Mouse (Mus musculus) MEL (cell line): ENCODE measurements at regions not wholly inside any gene's neighbourhood (a gene's known extent, or its start where the extent isn't known, plus 50 kb on each side); places are given as distances from the start of the nearest gene placed in this dataset.

ENCODE experiments used
- BHLHE40 ChIP-seq: IDR thresholded peaks from 2 replicates; pipeline ENCODE4 v1.6.1; 2012; ENCODE audit warnings: low read depth, mild to moderate bottlenecking, inconsistent platforms, low read length, improper control_type of control experiment, borderline replicate concordance
- CTCF ChIP-seq, 3 experiments: IDR thresholded peaks in 2 of 3; conservative IDR thresholded peaks in 1 of 3; 2 replicates each; pipeline ENCODE4 v1.5.1; 2011 to 2012; ENCODE audit warnings: low read length in 3 of 3, low read depth in 2 of 3, mild to moderate bottlenecking in 2 of 3, improper control_type of control experiment in 1 of 3, inconsistent platforms in 1 of 3, mixed read lengths in 1 of 3, moderate library complexity in 1 of 3; ENCODE audit not compliant: control insufficient read depth in 1 of 3, insufficient read depth in 1 of 3, poor library complexity in 1 of 3, severe bottlenecking in 1 of 3
- JUND ChIP-seq: IDR thresholded peaks from 2 replicates; pipeline ENCODE4 v1.6.1; 2011; ENCODE audit warnings: low read depth, mild to moderate bottlenecking, improper control_type of control experiment, low read length
- MAFK ChIP-seq: IDR thresholded peaks from 2 replicates; pipeline ENCODE4 v1.6.1; 2011; ENCODE audit warnings: low read depth, mild to moderate bottlenecking, low read length, improper control_type of control experiment, borderline replicate concordance
- MYB ChIP-seq: IDR thresholded peaks from 2 replicates; pipeline ENCODE4 v1.6.1; 2011; ENCODE audit warnings: mild to moderate bottlenecking, low read depth, low read length, improper control_type of control experiment
- NELFE ChIP-seq: IDR thresholded peaks from 2 replicates; pipeline ENCODE4 v1.6.1; 2011; ENCODE audit warnings: low read depth, low read length, improper control_type of control experiment
- POLR2A ChIP-seq, 2 experiments: IDR thresholded peaks; 2 replicates each; pipeline ENCODE4 v1.6.1; 2011 to 2012; ENCODE audit warnings: low read length in 2 of 2, mild to moderate bottlenecking in 2 of 2, control low read depth in 1 of 2, improper control_type of control experiment in 1 of 2, low read depth in 1 of 2, moderate library complexity in 1 of 2; ENCODE audit not compliant: control insufficient read depth in 1 of 2, insufficient read depth in 1 of 2, poor library complexity in 1 of 2
- POLR2AphosphoS2 ChIP-seq: IDR thresholded peaks from 2 replicates; pipeline ENCODE4 v1.6.1; 2011; ENCODE audit warnings: low read length, improper control_type of control experiment
- RAD21 ChIP-seq: IDR thresholded peaks from 2 replicates; pipeline ENCODE4 v1.6.1; 2011; ENCODE audit warnings: mild to moderate bottlenecking, low read depth, low read length, improper control_type of control experiment
- TBP ChIP-seq: IDR thresholded peaks from 2 replicates; pipeline ENCODE4 v1.8.0; 2011; ENCODE audit warnings: low read depth, low read length, improper control_type of control experiment
- TCF12 ChIP-seq: IDR thresholded peaks from 2 replicates; pipeline ENCODE4 v1.6.1; 2014; ENCODE audit warnings: low read depth, mild to moderate bottlenecking, inconsistent platforms, low read length, improper control_type of control experiment, moderate library complexity

DNA sequence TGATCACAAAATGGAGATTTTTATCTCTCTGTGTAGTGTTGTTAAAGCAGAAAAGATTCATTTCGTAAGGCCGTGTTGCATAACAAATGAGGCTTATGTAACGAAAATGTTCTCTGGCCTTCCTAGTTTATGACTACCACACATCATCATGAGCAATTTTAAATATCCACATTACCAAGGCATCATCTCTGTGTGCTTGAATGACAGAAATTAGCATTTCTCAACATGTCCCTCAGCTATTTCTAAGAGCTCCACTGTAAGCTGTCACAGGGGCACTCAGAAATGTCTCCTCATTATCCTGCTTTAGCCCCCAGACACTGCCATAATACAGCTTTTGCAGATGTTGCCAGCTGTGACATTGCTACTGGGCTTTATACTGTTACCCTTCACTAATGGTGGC lies 232.6 kb downstream of the Grxcr1 start:
- TF ChIP-seq POLR2A (IDR thresholded peaks at IDR 0.05; ENCODE audit: control insufficient read depth in 1 of 2, insufficient read depth in 1 of 2, low read depth in 1 of 2, low read length in 2 of 2, poor library complexity in 1 of 2) (no peak), CTCF (IDR thresholded peaks at IDR 0.05 in 2 of 3, conservative IDR thresholded peaks at IDR 0.05 in 1 of 3; ENCODE audit: control insufficient read depth in 1 of 3, insufficient read depth in 1 of 3, low read depth in 2 of 3, low read length in 3 of 3, poor library complexity in 1 of 3, severe bottlenecking in 1 of 3) (no peak), RAD21 (no peak), BHLHE40 (no peak), JUND (no peak), POLR2AphosphoS2 (no peak), MAFK (no peak), MYB (no peak), NELFE (no peak), TBP (no peak), TCF12 (no peak)
